Mouse (Mus musculus): Measurements from ENCODE around the gene Olfr1389.
"Not testable (repeated sequence)": the region's sequence is repeated elsewhere in the genome, so short reads cannot be mapped to it uniquely, and the experiment has no call there.

Olfr1389 gene

DNA sequence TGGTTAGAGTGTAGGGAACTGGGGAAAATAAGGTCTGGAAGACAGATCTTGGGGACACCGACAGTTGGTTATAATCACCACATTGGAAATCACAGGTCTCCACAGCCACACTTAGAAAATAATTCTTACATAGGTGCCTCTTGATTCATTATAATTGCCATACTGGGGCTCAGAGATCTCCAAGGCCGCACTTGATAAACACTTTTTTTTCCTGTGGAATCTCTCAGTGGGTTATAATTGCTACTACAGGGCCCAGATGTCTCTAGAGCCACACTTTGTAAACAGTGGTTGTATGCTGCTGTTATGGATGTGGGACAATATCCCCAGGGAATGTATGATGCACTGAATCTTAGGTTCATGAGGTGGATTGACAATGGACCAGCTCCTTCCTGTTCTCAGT is at the start of gene Olfr1389:
Gene Olfr1389, plus strand, starts transcription at position 301 of the 400 bp plus-strand sequence.
- no peak for DNase-seq (ENCODE audit: low spot score in 2 of 2)

DNA sequence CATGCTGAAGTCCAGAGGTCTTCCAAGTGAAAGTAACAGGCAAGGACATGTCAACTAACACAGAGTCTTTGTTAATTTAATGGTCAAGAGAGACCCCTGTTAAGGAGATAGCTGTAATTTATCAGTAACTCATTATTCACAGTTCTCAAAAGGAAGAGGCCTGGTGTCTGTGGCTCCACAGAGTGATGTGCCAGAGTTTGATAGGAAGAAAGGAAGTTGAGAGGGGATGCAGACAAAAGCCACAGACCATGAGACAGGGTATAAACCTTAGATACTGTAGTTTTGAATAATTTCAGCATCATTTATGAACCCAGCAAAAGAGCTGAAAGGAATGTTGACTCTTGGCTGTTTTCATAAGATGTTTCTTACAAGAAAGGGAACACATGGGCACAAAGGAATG is 39.7 kb upstream of the Olfr1389 start:
- DNase-seq (ENCODE audit: low spot score in 2 of 2), result no peak

DNA sequence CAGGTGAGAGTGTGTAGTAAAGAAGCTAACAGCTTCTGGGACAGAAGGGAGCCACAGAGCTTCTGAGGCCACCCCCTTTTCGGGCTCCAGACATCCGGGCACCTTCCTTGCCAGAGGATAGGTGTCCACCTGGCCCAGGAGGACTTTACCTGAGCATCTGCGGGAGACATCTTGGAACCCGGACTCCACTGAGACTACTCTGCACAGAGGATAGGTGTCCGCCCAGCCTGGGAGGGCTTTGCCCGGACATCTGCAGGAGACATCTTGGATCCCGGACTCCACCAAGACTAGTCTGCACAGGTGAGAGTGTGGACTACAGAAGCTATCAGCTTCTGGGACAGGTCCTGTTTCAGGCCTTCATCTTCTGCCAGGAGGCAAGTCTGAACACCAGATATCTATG is 36.7 kb upstream of the Olfr1389 start:
- not testable (repeated sequence) for DNase-seq (ENCODE audit: low spot score in 2 of 2)

DNA sequence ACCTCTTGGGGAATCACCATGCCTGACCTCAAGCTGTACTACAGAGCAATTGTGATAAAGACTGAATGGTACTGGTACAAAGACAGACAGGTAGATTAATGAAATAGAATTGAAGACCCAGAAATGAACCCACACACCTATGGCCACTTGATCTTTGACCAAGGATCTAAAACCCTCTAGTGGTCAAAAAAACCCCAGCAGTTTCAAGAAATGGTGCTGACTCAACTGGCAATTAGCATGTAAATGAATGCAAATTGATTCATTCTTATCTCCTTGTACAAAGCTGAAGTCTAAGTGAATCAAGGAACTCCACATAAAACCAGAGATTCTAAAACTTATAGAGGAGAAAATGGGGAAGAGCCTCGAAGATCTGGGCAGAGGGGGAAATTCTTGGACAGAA is 30.2 kb upstream of the Olfr1389 start:
- not testable (repeated sequence) for DNase-seq (ENCODE audit: low spot score in 2 of 2)

DNA sequence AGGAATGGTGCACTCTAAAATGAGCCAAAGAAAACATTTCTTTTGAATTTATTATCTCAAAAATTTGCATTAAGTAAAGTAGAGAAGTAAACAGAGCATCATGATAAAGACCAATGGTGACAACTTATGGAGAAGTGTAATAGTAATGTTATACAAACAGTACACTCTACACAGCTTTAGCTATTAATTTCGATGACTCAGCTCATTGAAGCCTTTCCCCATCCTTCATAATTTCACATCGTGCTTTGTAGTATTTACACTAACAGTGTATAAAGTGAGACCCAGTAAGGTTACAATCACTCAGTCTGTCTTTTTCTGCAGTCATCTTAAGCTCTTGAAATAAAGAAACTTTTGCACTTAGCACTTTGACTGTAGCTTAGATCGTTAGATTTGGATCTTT is 16.1 kb upstream of the Olfr1389 start:
- DNase-seq (ENCODE audit: low spot score in 2 of 2), result no peak

DNA sequence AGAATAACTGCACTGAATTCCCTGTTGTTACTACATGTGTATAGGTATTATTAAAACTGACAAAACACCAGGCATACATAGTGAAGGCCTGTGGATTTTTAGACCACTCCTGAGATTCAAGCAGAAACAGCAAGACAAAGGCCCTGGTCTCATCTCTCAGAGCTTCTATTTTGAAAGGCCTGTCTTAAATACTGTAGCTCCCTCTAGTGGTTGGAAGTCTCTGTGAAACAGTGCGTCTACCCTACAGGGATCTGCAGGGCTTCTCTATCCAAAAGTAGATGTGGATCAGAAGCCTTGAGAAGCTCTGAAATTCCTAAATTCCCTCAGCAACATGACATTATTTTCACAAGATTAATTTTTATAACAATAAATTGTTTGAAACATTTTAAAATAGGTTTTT is 12.3 kb upstream of the Olfr1389 start:
- peak in 1 of 2 experiments; percentile 2 for DNase-seq (ENCODE audit: low spot score in 2 of 2)

DNA sequence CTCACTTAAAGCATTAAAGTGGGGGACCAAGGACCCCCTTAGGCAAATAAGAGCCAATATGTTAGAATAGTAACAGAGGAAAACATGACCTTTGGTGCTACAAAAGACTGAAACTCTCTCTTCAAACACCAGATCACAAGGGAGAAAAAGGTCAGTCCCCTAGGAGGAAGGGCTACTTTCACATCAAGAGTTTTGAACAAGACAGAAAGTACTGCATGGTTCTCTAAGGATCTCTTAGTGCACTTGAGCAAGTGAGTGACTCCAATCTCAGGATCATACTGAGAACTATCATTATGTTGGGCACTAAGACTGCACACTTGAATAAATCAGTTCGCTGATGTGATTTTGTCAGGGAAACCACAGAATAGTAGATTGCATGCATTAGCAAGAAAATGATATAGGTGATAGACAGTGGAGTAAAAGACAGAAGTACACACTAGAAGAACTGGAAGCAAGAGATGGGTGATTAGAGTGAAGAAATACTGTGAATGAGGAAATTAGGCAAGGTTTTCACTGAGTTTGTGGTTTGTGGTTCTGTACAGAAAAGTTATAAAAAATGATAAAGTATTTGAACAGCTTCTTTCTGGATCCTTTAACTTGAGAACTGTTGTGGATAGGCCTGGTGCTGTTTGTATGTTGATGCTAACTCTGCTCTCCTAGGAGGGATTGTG is 2.5 kb downstream of the Olfr1389 start:
- DNase-seq (ENCODE audit: low spot score in 2 of 2), result no peak

DNA sequence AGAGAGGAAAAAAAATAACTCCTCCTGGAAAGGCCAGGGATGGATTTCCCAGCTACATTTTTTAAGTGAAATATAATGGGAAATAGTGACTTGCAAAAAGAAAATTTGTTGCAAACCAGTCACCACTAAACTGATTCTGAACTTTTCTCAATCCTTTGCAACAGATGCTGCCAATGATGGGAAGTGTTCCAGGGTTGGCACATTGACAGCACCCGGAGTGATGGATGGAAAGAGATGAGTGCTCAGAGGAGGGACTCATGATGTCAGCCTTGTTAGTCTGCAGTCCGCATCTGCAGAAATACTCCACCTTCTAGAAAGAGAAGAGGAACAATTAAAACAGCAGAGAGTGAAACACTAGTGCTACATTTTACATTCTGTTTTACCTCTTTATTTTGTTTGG is 6.8 kb downstream of the Olfr1389 start:
- DNase-seq (ENCODE audit: low spot score in 2 of 2), result no peak

DNA sequence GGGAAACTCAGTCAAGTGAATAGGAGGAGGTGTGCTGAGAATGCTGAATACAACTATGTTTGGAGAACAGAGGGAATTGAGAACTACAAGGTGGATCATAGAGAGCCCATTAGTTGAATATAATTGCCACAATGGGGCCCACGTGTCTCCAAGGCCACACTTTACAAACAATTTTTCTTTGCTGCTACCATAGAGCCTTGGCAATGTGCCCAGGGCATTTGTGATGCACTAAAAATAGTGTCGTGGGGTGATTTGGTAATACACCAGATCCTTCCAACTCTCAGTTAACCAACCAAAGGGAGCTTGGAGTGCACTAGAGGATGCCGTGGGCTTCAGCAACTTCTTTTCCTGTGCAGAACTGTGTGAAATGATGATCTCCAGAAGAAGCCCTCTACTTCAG is 13.5 kb downstream of the Olfr1389 start, which contains the start of gene Olfr1388:
Gene Olfr1388, plus strand, starts transcription at position 214 of the 400 bp plus-strand sequence.
- DNase-seq (ENCODE audit: low spot score in 2 of 2), result no peak

DNA sequence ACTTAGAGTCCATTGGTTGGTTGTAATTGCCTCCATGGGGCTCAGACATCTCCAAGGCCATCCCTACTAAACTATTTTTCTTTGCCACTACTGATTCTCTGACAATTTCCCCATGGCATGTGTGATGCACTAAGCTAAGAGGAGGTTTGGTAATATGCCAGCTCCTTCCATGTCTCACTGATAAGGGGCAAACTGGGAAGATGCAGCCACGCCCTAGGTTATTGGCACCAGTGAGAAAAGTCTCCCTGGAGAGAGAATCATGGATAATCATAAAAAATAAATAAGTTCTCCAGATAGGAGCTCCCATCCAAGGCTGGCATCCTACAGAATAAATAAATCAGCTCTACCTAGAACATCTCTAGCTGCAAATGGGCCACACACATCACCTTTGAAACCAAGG is 32.2 kb downstream of the Olfr1389 start, which contains the start of gene Olfr1387:
Gene Olfr1387, plus strand, starts transcription at position 301 of the 400 bp plus-strand sequence.
- DNase-seq (ENCODE audit: low spot score in 2 of 2), result no peak

DNA sequence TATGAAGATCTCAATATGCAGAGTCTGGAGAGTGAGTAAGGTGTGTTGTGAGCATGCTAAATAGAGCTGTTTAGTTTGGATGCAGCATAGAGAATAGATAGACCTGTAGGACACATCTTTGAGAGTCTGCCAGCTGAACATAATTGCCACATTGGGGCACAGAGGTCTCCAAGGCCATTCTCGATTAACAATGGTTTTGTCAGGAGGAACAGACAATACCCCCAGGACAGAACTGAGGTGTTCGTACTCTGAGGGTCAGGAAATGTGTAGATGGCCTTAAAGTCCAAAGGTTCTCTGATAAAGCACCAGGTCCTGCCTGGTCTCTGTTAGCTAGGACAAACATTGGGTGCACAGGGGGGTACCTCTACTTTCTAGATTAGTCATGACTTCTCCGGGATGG is 41.9 kb downstream of the Olfr1389 start, which contains the start of gene Olfr1386:
Gene Olfr1386, plus strand, starts transcription at position 301 of the 400 bp plus-strand sequence.
- not testable (repeated sequence) for DNase-seq (ENCODE audit: low spot score in 2 of 2)

Measured in spleen, postnatal 36 days (tissue).